Mouse (Mus musculus) heart, adult 2 months (tissue): ENCODE results near the gene Pum1.
"Not testable (repeated sequence)": the region's sequence is repeated elsewhere in the genome, so short reads cannot be mapped to it uniquely, and the experiment has no call there.

Source experiments
- CTCF ChIP-seq: fragments of 200-600 bp; IDR thresholded peaks from 2 replicates; pipeline ENCODE4 v1.8.1; 2022; ENCODE audit warnings: antibody characterized with exemption, mild to moderate bottlenecking, moderate library complexity
- EP300 ChIP-seq: fragments of 200-500 bp; IDR thresholded peaks from 2 replicates; pipeline ENCODE4 v1.6.1; 2011; ENCODE audit warnings: low read depth, low read length, control low read depth; ENCODE audit not compliant: insufficient read depth
- POLR2A ChIP-seq: fragments of 200-500 bp; IDR thresholded peaks from 2 replicates; pipeline ENCODE4 v1.6.1; 2011; ENCODE audit warnings: mild to moderate bottlenecking, low read depth, low read length, control low read depth; ENCODE audit not compliant: insufficient read depth

GRCm38 (mm10) chr4:130683051-130683450 lies 19.9 kb downstream of the Pum1 start:
- not testable (repeated sequence) for TF ChIP-seq CTCF, POLR2A, EP300
